Comparison of ENCODE assay signal across 8 mouse cellular contexts in genomic region chr5:148980607-148981006, GRCm38 (mm10). TPM values are rescaled to one million over a fixed set of nuclear protein-coding genes. Genes with fewer than 3 reads are reported as not detected.
A peak's percentile ranks its signal among the peaks of the same experiment; 100 is the strongest.
DNase-seq lines count a peak whose midpoint lies in the region; ATAC-seq and TF ChIP-seq lines count a peak whose summit lies in the region.
"Had no signal": no experiment of that assay in that cellular context is flagged by ENCODE, and none has a peak within 500 bp of the region (broad histone marks: within the 10 kb centered on the region; RNA-seq: fewer than 3 reads in every experiment).

No protein-coding gene starts in this region.

- no peak overlapping the region for H3K4me2 ChIP-seq in lung, postnatal 0 days (replicated peaks; ENCODE audit: low read depth, low read length)

- no peak overlapping the region for H3K9ac ChIP-seq in lung, postnatal 0 days (replicated peaks; ENCODE audit: low read depth)

- WGBS in lung, postnatal 0 days: 58% methylated on average over 6 of the region's 6 CpGs

- no peaks in the 10 kb centered on the region for H3K36me3 ChIP-seq in lung, postnatal 0 days (ENCODE audit: insufficient read depth, low read length)

- H3K4me3 ChIP-seq in lung, postnatal 0 days (ENCODE audit: low read depth, low read length): no peak overlapping the region

- DNase-seq in lung, postnatal 0 days (ENCODE audit: low spot score): no peak
- DNase-seq in lung, postnatal 14 days: no peak
- peak; percentile 93 for DNase-seq in ZHBTc4 (ENCODE audit: low read depth, low spot score)
- peak; percentile 89 for DNase-seq in kidney, adult 9 months
- peak; percentile 56 for DNase-seq in skeletal muscle tissue, adult 2 months (ENCODE audit: low read depth, low spot score)
- DNase-seq: heart, postnatal 14 days had no signal

- TF ChIP-seq CTCF in lung, postnatal 0 days (IDR thresholded peaks at IDR 0.05): no peak

- no peaks in the 10 kb centered on the region for H3K27me3 ChIP-seq in lung, postnatal 0 days (replicated peaks; ENCODE audit: insufficient read depth, low read length)

- no peak overlapping the region for H3K27ac ChIP-seq in lung, postnatal 0 days (ENCODE audit: low read length)

- 0 out of 2 replicates have a peak, but pooled peaks cover 2% of the 10 kb centered on the region for H3K9me3 ChIP-seq in lung, postnatal 0 days (ENCODE audit: low read length)

- TF ChIP-seq EP300 in lung, postnatal 0 days (IDR thresholded peaks at IDR 0.05): no peak

- ATAC-seq in lung, postnatal 0 days: peak; percentile 41; the same call in 1 of the 2 replicates
- no peak for ATAC-seq in inflammation-experienced regulatory T-cells, adult 6 months
- ATAC-seq in CD4-positive, CD25-positive, alpha-beta regulatory T cell, adult 4 months: no peak

- H3K4me1 ChIP-seq in lung, postnatal 0 days (ENCODE audit: insufficient read depth, low read depth, low read length): peaks cover 3% of the 10 kb centered on the region; the same call in 1 of the 2 replicates

RNA-seq across cellular contexts. Expression of gene Gm42791, which starts 14.3 kb away (rescaled TPM):
- 0.78 and 1.2 TPM in 2 replicates for polyA plus RNA-seq in lung, postnatal 0 days (2015; fragmentation: Nextera tagmentation; extraction: Ambion mirVana)
- polyA plus RNA-seq in inflammation-experienced regulatory T-cells, adult 6 months (2017; shearing (Covaris generic)): not detected
- polyA plus RNA-seq in CD4-positive, CD25-positive, alpha-beta regulatory T cell, adult 4 months (2017; shearing (Covaris generic)): 1 to 10 TPM; 1.3 to 1.4 TPM

RNA-seq across cellular contexts. Expression of gene Katnal1, which starts 51.5 kb away (rescaled TPM):
- 4.3 and 5.0 TPM in 2 replicates for polyA plus RNA-seq in lung, postnatal 0 days (2015; fragmentation: Nextera tagmentation; extraction: Ambion mirVana)
- polyA plus RNA-seq in inflammation-experienced regulatory T-cells, adult 6 months (2017; shearing (Covaris generic)): 1 to 10 TPM; 2.1 to 3.7 (median 3.7) TPM
- 1 to 10 TPM; 1.5 to 6.1 TPM for polyA plus RNA-seq in CD4-positive, CD25-positive, alpha-beta regulatory T cell, adult 4 months (2017; shearing (Covaris generic))

Comparison
In these comparisons a context has a peak if more than half of its experiments do, and no peak if none do; other contexts are left out.
1. DNase-seq: peak in ZHBTc4 (single experiment), kidney, adult 9 months (single experiment) and skeletal muscle tissue, adult 2 months (single experiment); none in lung, postnatal 0 days (single experiment) and lung, postnatal 14 days (single experiment).